Mouse (Mus musculus) layer of hippocampus, adult 2 months (tissue): ENCODE measurements around the gene Ttc7. TPM values are rescaled to one million over a fixed set of nuclear protein-coding genes. Genes with fewer than 3 reads are reported as not detected.
A peak's percentile ranks its signal among the peaks of the same experiment; 100 is the strongest.

Experiments used
- DNase-seq, 2 experiments: peaks; one replicate each; pipeline ENCODE4 v3.0.0; 2022; ENCODE audit warnings: low spot score in 2 of 2
- H3K27ac ChIP-seq: fragments of 200-600 bp; 2 replicates; pipeline ENCODE4 v1.8.1; 2022
- H3K4me3 ChIP-seq: fragments of 200-600 bp; 2 replicates; pipeline ENCODE4 v1.8.1; 2022; ENCODE audit warnings: mild to moderate bottlenecking
- CTCF ChIP-seq: fragments of 200-600 bp; conservative IDR thresholded peaks from 2 replicates; pipeline ENCODE4 v1.8.1; 2022; ENCODE audit warnings: antibody characterized with exemption, mild to moderate bottlenecking, moderate library complexity
- total RNA-seq, 2 experiments: library from RNA; stranded (reverse); gene quantifications; 2 replicates each; pipeline ENCODE4 v1.2.3; 2021

Gene Ttc7
- total RNA-seq, 2 experiments from 2014 or later: 7.0 to 8.6 TPM

GRCm38 (mm10) chr17:87275363-87276341, 7.0 kb upstream of the Ttc7 start:
- H3K27ac ChIP-seq: no peak overlapping the region
- H3K4me3 ChIP-seq: no peak overlapping the region
- DNase-seq: no peak
- TF ChIP-seq CTCF: no peak

GRCm38 (mm10) chr17:87282007-87282705, 530 bp upstream of the Ttc7 start:
- Histone ChIP-seq H3K27ac (peak overlapping the region; percentile 92), H3K4me3 (peak overlapping the region; percentile 86)
- no peak for TF ChIP-seq CTCF
- DNase-seq: peak; percentile 65 to 73

GRCm38 (mm10) chr17:87283055-87283754, 519 bp downstream of the Ttc7 start:
- peak overlapping the region; percentile 92 for H3K27ac ChIP-seq
- no peak for TF ChIP-seq CTCF
- peak in 1 of 2 experiments; percentile 19 for DNase-seq

GRCm38 (mm10) chr17:87283755-87284481, 1.2 kb downstream of the Ttc7 start:
- DNase-seq: no peak
- peak overlapping the region; percentile 86 for H3K4me3 ChIP-seq
- no peak for TF ChIP-seq CTCF
- no peak overlapping the region for H3K27ac ChIP-seq

More at GRCm38 (mm10) chr17:87283055-87283754, 519 bp downstream of the Ttc7 start:
- H3K4me3 ChIP-seq: peak overlapping the region; percentile 86

DNA sequence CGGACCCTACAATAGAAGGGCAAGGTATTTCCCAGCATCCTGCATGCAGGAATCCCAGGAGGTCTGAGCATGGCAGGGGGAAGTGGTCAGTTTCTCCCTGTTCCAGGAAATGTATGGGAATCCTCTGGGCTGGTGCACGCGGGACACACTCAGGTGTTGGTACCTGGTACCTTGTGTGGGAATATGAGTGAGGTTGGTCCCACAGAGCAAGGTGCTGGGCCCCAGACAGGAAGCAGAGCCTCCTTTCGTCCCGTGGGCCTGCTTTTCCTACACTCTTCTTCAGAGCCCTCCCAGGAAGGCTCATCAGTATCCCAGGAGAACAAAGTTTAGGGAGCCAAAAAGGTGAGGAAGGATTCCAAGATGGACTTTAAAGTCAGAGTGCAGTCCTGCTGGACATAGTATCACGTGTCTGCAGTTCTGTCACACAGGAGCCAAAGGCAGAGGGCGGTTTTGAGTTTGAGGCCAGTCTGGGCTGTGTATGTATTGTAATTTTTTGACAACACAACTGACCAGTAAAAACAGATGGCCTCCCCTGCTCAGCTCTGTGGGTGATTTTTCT, 1.9 kb downstream of the Ttc7 start:
- H3K4me3 ChIP-seq: no peak overlapping the region
- TF ChIP-seq CTCF: no peak
- no peak overlapping the region for H3K27ac ChIP-seq
- no peak for DNase-seq

DNA sequence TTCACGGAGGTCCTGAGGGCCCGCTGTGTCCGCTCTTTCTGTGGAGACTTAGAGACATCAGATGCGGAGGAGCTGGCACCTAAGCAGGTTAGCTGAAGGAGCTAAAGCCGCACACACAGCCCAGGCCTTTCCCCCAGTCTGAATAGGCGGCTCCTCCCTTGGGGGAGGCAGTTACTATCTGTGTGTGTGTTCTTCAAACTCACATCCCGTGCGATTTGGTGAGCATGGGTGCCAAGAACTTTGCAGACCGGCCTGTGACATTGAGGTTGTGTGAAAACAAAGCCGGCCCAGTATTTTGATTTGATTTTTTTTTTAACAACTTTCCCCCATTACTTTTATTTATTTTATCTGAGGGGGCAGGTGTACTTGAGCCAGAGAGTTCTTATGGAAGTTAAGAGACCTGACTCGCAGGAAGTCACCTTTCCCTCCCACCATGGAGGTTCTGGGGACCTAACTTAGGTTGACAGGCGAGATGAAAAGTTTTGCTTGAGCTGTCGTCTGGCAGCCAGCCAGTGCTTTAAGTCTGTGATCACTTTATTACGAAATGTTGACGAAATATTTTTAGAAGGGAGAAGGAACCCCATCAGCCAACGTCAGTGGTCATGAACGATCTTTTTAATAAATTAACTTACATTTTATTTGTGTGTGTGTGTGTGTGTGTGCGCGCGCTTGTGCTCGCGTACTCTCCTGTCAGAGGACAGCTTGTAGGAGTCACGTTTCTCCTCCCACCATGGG, 3.2 kb downstream of the Ttc7 start:
- Histone ChIP-seq H3K27ac (no peak overlapping the region), H3K4me3 (no peak overlapping the region)
- no peak for DNase-seq
- TF ChIP-seq CTCF: no peak

- no peak for TF ChIP-seq CTCF
- no peak for DNase-seq
These were observed 3.9 kb downstream of the Ttc7 start for GRCm38 (mm10) chr17:87286481-87287143.

GRCm38 (mm10) chr17:87287197-87287777, 4.6 kb downstream of the Ttc7 start:
- TF ChIP-seq CTCF: no peak
- Histone ChIP-seq H3K4me3 (no peak overlapping the region), H3K27ac (no peak overlapping the region)
- no peak for DNase-seq

More at GRCm38 (mm10) chr17:87286481-87287143, 3.9 kb downstream of the Ttc7 start:
- Histone ChIP-seq H3K4me3 (no peak overlapping the region), H3K27ac (no peak overlapping the region)

- Histone ChIP-seq H3K27ac (no peak overlapping the region), H3K4me3 (no peak overlapping the region)
- no peak for TF ChIP-seq CTCF
- no peak for DNase-seq
These were observed 5.4 kb downstream of the Ttc7 start for GRCm38 (mm10) chr17:87288131-87288530.

GRCm38 (mm10) chr17:87289367-87289766, 6.7 kb downstream of the Ttc7 start:
- Histone ChIP-seq H3K27ac (no peak overlapping the region), H3K4me3 (no peak overlapping the region)
- no peak for TF ChIP-seq CTCF

GRCm38 (mm10) chr17:87291037-87291436, 8.4 kb downstream of the Ttc7 start:
- H3K4me3 ChIP-seq: no peak overlapping the region
- no peak overlapping the region for H3K27ac ChIP-seq
- no peak for TF ChIP-seq CTCF

More at GRCm38 (mm10) chr17:87289367-87289766, 6.7 kb downstream of the Ttc7 start:
- no peak for DNase-seq

More at GRCm38 (mm10) chr17:87291037-87291436, 8.4 kb downstream of the Ttc7 start:
- no peak for DNase-seq
